Mouse (Mus musculus) adrenal gland, adult (tissue): ENCODE results near the gene Stk39.

Experiments
- DNase-seq, 2 experiments: peaks; one replicate each; pipeline ENCODE4 v3.0.0; 2022 to 2023; ENCODE audit warnings: low spot score in 1 of 2; ENCODE audit not compliant: inconsistent age in 2 of 2

Stk39 gene

DNA sequence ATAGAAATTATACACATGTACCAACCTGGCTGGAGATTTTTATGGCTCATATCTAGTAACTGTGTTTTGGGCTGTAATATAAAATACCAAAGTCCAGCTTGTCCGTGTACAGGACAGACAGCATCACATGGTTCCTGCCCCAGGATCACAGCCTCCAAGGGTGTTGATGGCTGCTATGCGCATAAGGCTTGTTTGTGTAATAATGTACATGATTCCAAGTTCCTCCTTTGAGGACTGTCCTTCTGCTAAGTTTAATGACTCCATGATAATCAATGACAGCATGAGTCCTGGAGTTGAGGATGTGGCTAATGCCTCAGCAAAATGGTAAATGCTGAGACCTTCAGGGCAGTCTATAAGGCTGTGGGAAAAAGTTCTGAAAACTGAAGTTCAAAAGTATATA lies 174.1 kb downstream of the Stk39 start:
- no peak for DNase-seq

DNA sequence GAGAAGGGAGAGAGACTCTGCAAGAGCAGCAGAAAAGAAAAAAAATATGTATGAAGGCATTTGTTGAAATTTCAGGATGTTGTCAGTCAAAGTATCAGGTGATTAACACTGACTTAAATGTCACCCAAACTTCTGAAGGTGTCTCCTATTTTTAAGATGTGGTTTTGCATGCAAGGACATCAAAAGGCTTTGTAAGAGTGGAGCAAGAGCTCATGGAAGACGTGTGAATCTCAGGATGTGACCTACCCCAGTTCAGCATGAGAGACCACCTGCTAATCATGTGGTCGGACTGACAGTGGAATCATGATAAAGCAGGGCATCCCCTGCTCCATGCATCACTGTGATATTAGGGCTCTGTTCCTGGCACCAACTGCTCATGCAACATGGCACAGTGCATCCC lies 175.3 kb downstream of the Stk39 start:
- DNase-seq = no peak

DNA sequence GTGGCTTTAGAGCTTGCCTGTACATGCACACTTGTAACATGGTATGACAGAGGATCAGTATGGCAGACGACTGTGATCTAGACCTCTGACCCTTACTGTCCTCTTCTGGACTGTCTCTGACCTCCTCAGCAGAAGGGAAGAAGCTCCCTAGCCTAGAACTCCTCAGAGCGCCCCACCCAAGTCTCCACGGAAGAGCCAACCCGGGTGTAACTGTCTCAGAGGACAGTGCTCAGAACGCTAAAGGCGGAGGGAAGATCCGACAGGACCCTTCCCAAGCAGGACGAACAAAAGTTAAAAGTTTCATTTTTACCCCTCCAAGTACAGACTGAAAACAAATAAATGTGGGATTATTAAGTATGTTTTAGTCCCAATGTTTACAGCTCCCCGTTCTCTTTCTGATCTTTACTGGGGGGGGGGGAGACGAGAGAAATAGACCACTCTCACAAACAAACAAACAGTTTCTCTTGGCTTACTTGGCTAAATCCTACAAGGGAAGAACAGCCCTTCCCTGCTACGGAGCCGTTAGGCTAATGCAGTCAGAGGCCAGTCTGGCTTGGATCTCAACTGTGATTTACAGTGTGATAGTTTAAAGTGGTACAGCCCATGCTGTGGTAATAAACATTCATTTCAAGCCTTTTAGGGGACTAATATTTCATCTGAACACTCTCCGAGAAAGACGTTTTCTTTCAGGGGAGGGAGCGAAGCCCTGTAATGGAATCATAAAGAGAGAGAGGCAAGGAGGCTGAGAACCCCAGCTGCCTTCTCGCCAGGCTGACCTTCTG lies 179.3 kb downstream of the Stk39 start:
- no peak for DNase-seq

DNA sequence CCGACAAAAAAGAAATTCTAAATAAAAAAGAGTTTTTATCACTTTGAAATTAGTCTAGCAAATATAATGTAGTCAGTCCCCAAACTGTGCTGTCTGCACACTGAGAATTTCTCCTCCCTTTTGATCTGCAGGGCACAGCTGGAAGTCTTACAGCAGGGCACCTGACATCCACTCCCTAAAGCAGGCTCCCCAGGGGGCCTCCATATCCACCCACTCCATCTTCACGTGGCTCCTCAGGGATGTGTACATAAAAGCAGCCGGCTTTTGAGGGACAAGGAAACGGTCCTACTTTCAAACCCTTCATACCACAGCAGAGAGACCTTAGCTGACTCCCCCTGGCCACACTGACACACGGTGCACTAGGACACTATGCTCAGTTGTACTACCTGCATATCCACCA lies 180.2 kb downstream of the Stk39 start:
- no peak for DNase-seq

DNA sequence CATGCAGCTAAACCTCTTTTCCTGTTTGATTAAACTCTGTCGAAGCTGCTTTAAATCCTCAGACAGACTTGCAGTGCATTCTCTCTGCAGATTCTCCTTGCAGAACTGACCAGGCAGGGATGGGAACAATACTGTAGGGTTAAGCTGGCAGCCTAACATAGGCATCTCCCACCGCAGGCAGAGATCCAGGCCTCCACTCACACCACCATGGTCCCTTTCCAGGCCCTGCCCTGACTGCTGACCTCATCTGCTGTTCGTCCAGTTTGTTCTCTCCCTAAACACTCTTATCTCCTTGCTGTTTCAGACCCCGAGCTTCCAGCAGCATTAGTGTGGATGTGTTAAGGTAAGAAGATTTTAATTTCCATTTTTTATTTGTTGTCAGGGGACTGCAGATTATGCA lies 182.1 kb downstream of the Stk39 start:
- DNase-seq = no peak

DNA sequence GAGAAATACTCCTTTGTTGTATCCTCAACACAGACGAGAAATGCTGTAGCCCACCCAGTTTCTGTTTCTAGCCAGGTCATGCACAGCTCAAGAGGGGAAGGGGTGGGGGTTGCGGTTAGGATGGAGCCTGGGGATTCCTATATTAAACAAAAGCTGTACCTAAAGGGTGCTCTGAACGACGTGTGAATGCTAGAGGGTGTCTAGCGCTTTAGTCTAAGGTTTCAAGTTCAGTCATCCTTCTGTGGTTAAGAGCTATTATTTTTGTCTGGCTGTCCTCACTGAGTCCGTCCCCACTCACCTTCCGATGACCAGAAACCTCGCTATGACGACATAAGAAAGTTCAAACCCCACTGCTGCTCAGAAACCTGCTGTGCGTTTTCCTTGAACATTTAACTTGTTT lies 182.9 kb downstream of the Stk39 start:
- DNase-seq = no peak

DNA sequence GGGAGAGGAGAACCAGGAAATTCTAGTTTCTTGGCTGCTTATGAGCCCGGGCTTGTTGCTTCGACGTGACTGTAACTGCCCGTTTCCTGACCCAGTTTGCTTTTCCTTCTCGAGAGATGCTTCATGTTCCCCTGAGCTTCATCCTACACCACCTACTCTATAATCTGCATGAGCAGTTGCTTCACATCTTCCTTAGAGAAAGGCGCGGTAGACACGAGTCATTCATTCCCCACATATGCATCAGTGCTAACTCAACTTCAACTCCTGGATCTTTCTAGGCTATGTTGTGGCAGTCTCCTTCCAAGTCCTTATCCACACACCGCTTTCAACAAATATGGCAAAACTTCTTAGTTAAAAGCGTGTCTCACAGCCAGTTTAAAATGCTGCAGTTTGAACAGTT lies 184.0 kb downstream of the Stk39 start:
- no peak for DNase-seq

DNA sequence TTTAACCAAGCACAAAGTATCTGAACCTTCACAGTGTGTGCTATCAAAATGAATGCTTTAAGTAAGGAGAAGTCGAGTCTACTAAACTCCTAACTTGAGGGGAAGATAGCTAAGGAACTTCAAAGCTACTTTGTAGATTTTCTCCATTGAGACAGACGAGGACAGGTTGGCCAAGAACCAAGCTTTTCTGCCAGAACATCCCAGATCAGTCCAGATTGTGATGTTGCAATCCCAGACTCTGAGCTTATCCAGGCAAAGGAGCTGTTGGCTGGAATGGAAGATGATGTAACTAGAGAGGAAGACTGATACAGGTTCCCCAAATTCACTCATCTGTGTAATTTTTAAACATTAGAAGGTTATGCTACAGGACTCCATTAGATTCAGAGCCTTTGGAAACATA lies 187.7 kb downstream of the Stk39 start:
- DNase-seq = peak in 1 of 2 experiments; percentile 70

DNA sequence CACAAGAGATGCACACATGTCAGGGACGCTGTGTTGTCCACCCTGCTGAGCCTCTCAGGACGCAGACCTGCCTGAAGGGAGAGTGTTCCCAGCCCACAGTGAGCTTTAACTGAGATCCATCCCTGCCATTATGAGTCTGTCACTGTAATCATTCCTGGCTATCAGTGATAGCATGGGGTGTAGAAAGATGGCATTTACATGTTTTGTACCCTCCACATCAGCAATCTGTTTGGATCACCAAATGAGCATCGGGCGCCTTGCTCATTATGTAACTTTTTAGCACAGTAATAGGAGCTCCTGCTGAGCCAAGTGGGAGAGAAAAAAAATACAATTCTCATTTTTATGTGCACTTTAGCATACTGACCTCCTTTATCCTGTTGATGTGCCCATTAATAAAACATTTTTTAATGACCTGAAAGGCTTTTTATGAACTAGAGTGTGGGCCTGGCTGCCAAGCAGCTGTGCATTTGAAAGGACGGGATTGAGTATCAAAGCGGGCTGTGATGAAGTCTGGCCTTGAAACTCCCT lies 189.0 kb downstream of the Stk39 start:
- no peak for DNase-seq

DNA sequence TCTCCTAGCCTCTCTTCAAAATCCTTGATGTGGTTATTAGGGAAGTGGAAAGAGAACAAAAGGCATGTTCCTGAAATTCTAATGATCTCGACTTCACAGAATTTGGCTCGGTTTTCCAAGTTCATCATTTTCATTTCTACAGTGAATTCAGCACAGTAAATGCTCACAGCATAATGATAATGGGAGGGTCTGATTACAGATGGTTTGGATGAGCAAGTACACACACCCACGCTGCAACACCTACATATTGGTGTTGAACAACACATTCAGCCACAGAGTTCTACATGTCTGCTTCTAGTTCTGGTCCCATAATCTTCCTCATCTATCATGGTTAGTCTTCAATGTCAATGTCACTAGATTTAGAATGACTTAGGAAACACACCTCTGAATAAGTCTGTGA lies 190.5 kb downstream of the Stk39 start:
- DNase-seq = no peak

DNA sequence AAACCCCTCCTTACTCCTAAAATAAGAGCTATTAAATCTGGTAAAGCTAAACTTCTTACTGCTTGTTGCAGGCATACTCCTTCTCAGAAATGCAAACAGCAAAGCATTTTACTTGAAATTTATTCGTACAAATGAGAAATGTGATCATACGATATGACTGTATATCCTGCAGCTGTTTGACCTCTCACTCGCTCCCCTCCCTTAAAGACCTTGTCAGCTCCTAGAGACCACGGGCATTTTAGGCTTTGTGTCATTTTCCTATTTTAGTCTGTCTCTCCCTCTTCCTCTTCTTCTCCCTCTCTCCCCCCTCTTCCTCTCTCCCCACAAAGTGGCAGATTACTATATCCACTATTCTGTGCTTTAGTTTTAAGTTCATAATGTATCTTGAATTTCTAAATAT lies 200.8 kb downstream of the Stk39 start:
- DNase-seq = no peak

DNA sequence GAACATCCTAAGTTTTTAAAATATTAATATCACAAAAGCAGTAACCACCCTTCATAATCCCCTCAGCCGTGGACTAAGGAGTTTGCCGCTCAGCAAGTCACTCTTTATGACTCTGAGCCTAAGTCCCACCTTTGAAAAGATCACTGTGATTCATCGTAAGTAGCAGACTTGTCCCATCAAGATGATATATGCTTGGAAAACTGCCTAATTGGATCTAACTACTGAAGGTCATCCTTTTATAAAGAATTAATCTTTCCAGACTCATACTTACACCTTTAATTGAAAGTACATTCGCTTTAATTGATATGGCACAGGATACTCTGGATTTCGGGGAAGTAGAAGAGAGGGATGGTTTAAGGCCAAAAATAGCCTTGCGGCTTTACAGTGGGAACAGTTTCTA lies 201.2 kb downstream of the Stk39 start:
- DNase-seq = peak in 1 of 2 experiments; percentile 51

DNA sequence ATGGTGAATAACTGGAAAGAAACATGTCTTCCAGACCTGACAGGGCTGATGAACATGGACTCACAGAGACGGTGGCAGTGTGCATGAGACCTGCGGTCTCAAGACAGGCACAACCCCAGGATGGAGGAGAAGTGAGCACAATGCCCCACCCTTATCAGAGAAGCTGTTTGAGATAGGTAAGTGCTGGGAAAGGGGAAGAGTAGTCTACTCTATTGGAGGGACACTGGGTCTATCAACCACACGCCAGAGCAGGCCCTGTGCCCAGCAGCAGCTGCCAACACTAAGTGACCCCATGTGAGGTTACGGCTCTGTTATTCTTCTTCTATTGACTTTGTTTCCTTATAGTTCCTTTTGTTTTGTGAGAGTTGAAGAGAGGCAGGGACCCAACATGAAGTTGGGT lies 202.4 kb downstream of the Stk39 start:
- DNase-seq = no peak

DNA sequence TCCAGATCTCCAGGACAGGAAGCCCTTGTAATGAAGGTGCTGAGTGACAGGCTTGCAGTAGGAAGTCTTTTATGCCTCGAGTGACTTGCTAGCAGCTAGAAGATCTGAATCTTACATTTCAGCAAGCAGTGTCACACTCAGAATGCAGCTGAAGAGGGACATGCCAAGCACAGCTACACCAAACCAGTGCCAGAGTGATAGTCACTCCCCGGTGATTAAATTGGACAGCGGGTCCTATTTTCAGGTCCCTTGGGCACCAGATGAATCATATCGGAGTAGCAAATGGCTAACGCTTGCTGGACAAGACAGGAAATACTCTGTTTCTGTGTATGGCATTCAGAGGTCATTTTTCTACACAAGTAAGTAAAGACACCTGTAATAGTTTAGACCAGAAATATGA lies 207.2 kb downstream of the Stk39 start:
- no peak for DNase-seq

DNA sequence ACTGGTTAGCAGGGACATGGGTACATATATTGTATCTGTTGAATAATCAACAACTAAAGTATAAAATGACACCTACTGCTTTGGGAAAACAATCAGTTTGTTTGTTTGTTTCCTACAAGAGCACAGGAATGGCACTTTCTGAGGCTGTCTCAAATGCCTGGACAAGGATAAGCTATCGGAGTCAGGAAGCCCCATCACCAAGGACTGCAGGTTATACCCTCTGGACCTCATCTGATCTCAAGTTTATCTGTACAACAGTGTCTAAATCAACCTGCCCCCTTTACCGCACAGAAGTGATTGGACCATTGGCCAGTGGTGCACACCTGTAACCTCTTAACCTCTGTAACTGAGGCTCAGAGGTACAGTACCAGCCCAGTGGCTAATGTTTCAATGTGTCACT lies 211.2 kb downstream of the Stk39 start:
- DNase-seq = no peak

DNA sequence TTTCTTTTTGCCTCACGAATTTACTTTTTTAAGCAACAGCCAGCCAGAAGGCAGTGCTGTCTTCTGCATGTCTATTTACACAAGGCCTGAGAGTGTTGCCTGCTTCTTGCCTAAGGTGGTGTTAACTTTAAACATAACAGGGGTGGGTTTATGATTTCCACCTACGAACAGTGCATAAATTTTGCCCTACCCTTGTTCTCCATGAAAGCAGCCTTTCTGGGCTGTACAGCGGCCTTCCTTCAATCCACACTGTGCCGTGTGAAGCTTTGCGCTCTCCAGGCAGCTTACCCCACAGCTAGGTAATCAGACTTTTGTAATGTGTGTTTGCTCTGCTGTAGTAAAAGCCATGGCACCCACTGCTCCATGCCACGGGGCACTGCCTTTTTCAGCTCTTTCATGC lies 214.5 kb downstream of the Stk39 start:
- DNase-seq = no peak

DNA sequence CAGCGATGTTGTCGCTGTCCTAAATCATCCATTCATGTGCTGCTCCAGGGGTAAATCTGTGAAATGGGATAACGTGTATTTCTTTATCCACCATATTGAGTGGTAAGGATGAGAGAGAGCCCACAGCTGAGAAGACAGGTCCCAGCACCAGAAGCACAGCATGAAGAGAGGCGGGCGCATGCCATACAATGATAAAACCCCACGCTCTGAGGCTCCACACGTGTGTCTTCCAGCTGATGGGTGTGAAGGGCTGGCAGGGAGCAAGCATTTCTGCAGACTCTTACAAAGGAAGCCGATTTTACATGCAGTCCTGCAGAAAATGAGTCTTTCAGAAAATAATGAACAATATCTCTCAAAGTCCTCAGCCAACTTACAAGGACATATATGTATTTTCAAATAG lies 215.6 kb downstream of the Stk39 start:
- DNase-seq = no peak

DNA sequence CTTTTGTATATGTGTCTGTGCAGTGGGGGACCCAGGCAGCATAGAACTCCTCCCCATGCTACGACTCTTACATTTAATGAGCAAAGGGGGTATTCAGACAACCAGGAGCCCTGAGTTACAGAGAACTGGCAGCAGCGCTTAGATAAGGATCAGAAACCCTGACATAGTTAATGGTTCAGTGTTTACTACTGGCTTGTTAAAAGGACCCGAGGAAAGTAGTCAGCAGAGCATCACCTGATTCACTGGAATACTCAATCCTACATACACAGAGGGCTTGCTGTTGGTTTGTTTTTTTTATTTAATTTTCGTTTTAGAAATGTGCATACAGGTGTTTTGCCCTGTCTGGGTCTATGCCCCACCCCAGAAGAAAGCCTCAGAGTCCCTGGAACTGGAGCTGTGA lies 217.3 kb downstream of the Stk39 start:
- no peak for DNase-seq

DNA sequence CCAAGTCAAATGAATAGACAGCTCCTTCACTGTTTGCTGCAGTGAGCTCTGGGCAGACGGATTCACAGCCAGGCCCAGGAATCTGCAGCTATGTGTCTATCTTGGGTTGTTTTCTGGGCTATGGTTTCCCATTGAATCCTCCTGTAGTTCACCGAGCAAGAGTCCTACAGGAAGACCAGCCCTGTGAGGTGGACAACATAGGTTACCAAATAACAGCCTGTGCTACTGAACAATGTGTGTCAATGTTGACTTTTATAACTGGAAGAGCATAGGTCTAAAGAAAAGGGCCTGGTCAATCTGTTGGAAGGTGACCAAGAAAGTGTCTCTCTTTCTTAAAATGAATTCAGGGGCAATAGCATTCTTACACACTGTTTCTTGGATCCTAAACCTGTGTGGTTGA lies 218.8 kb downstream of the Stk39 start:
- DNase-seq = no peak

DNA sequence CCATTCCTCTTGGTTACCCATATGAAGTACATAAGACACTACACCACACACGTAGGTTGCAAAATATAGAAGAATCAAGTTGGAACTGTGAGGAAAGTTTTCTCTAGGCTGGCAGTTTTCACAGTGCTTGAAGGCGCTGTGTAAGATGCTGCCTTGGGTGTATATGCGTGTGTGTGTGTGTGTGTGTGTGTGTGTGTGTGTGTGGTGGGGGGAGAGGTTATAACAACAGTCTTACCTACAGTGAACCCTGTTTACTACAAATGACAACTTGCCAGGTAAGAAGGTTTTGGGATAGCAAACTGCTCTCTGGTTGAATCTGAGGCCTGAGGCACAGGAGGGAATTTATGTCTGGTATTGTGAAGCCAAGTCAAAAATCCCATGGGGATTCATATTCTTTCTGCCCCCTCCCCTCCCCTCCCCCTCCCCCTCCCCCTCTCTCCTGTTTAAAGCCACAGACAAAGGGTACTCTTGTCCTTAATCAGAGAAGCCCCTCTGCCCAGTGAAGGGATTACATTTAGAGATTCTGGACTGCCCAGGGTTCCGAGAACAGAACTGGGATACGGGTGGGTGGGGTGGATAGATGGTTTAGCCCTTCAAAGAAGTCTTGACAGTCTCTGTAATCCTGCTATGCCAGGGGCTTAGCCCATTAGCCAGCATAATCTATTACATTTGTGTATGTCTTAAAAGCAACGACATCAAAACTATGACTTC lies 219.9 kb downstream of the Stk39 start:
- no peak for DNase-seq

DNA sequence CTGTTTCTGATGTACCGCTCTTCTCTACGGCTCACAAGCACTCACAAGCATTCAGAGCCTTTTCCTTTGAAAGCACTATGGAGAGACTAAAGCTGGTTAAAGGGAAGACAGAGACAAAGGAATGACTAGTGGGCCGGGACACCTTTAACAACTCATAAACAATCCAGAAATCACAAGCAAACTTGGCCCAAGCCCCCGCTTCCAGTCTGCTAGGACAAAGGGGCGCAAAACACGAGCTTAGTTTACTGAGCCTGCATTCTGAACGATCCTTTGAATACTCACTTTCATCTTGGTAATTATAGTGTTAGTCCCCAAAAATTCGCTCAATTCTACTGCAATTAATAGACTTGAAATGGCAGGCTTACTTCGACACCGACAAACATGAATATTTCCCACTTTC lies 221.2 kb downstream of the Stk39 start:
- no peak for DNase-seq

DNA sequence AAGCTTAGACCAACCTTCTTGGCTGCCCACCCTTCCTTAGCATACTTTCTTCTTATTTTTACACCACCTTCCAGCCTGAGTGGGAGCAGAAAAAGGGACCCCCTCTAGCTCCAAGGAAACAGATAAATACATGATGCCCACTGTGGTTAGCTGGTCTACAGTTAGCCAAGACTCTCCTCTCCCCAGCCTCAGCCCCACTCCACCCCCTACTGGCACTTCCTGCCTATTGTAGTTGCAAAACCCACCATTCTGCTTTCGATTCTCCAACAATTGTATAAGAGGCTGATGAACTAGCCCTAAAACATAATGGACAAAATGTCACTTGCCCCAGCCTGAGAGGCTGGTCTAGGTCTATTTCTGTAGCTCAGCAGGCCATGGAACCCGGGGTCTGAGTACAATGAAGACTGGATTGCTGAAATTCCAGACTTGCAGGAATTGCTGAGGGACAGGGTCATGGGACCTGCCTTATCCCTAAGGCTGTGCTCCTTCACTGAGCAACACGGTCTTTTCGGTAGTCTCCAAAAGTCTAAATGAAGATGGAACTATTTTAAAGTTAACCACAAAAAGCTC lies 222.1 kb downstream of the Stk39 start:
- DNase-seq = no peak
